Mouse (Mus musculus) cortical plate, adult 2 months (tissue): ENCODE data around the gene Gm6993.

Experiments
- CTCF ChIP-seq: fragments of 200-500 bp; IDR thresholded peaks from 2 replicates; pipeline ENCODE4 v1.5.1; 2011; ENCODE audit warnings: mild to moderate bottlenecking, control low read depth, low read length; ENCODE audit not compliant: insufficient read depth; ENCODE audit errors: extremely low read depth
- POLR2A ChIP-seq: fragments of 200-500 bp; IDR thresholded peaks from 2 replicates; pipeline ENCODE4 v1.6.1; 2011; ENCODE audit warnings: mild to moderate bottlenecking, low read length, control low read depth; ENCODE audit not compliant: insufficient read depth; ENCODE audit errors: extremely low read depth

DNA sequence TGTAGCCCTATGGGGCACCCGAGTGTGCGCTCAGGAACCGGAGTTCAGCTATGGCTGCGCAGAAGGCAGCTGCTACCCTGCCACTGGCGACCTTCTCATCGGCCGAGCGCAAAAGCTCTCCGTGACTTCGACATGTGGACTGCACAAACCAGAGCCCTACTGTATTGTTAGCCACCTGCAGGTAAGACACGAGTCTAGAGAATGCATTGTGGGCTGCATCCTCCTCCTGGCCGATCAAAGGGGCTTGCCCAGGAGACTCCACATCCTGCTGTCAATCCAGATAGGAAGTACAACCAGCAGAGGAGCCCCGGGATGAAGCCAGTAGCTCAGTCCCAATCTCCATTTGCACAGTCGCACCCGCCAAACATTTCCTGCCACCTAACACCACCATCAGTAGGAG lies 26.1 kb downstream of the Gm6993 start:
- TF ChIP-seq CTCF, result no peak
- no peak for TF ChIP-seq POLR2A
